Mouse (Mus musculus) megakaryocyte, adult 5-6 weeks (primary cell): ENCODE results near the gene Sema3f. TPM values are rescaled to one million over a fixed set of nuclear protein-coding genes. Genes with fewer than 3 reads are reported as not detected.
A peak's percentile ranks its signal among the peaks of the same experiment; 100 is the strongest.

Source experiments
- ATAC-seq: 2 replicates; pipeline ENCODE4 v1.8.0; 2016; ENCODE audit warnings: mild to moderate bottlenecking, inconsistent platforms; ENCODE audit not compliant: poor library complexity, severe bottlenecking
- total RNA-seq, 2 experiments: library from RNA; stranded (forward) in 1 of 2; stranded (reverse) in 1 of 2; fragments of 153-499, 151-499 nt in 1 of 2; fragments of 221-1000, 200-1000 nt in 1 of 2; gene quantifications; 2 replicates each; pipeline versions ENCODE4 v1.2.3 to v1.2.4; 2015 to 2017

Sema3f gene
- total RNA-seq, 2 experiments from 2014 or later = not detected

GRCm38 (mm10) chr9:107716951-107717350 is 6.7 kb upstream of the Sema3f start:
- no peak for ATAC-seq

DNA sequence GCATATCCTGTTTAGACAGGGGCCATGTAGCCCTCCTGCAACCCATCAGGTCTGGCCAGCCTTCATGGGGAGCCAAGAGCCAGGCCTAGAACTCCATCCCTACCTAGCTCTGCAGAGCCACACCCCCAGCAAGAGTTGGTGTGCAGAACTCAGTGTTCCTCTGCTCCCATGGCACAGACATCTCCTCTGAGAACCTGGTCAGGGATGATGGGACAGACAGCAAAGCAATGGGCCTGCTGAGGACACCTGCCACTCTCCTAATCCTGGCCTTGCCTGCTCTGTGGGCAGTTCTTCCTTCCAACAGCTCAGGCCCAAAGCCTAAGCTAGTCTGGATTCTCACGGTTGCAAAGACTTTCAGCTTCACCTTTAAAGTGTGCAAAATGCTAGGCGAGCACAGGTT is 5.4 kb upstream of the Sema3f start:
- ATAC-seq = no peak

DNA sequence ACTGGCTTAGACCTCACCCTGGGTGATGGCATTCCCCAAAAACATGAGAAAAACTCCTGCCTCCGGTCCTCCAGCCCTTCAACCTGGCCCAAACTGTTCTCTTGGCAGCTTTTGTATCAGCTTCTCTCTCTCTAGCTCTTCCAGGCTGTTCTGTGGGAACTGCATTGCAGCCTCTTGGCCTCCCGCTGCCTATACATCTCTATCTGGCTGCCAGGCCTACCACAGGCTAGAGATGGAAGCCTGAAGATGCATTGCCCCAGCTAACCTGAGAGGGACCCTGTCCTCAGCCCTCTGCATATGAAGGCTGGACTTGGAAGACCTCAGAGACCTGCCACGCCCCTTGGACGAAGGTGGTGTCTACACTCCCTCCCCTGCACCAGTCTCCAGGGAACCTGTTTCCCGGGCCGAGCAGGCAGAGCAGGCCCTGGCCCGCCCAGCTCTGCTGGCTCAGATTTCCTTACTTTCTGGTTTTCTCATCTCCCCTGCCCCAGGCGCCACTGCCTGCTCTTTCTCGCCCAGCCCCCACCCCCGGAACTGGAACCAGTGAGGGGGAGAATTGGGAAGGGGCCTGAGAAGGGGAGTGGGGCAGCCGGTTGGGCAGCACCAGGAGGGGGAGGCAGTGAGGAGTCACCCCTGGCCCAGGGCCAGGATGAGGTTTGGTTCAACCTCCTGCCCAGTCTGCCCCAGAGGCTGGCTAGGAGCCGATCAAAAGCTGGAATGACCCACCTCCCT is 4.1 kb upstream of the Sema3f start:
- ATAC-seq = no peak

GRCm38 (mm10) chr9:107709096-107709696 is 1.1 kb downstream of the Sema3f start:
- ATAC-seq = no peak

DNA sequence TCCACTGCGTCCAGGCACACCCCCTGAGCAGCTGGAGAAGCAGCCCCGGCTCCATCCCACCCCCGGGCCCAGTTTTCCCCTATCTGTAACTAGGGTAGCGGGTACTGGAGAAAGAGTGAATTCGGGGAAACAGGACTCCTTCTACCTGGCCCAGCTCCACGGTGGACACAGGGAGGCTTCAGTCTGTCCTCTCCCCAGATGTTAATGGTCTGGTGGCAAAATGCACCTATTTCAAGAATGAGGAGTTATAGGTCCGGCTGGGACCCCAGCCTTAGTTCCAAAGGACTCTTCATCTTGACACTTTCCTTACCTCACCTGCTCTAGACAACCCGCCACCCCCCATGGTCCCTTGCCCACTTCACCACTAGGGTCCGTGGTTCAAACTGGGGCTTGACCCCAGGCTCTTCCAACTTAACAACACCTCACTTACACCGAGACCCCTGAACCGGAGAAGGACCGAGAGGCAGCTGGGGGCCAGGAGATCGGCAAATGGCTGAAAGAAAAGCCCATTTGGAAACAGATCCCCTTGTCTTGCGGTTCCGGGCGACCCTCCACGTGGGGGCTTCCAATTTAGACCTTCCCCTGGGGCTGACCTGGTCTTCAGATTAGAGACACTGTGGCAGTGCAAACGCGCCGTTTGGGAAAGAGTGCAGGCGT is 1.7 kb downstream of the Sema3f start:
- ATAC-seq = no peak

- ATAC-seq = no peak
Measured at GRCm38 (mm10) chr9:107707701-107708438, 2.4 kb downstream of the Sema3f start.

DNA sequence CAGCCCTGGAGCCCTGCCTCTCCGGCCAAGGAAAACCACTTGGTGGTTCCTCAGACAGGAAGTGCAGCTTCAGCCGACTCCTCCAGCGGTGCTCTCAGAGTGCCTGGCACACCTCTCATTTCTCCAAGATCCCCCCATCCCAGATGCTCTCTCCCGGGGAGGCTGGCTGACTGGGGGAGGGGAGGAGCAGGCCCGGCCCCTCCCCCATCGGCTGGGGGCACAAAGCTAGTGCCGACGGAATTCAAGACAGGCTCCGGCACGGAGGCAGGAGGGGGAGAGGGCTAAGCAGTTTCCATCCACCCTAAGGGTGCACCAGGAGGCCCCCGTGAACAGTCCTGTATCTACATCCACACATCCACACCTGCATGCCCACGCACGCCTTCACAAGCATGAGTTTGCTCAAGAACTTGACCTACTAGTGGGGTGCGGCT is 3.5 kb downstream of the Sema3f start:
- ATAC-seq = no peak

- no peak for ATAC-seq
Measured at GRCm38 (mm10) chr9:107703337-107704122, 6.7 kb downstream of the Sema3f start.

GRCm38 (mm10) chr9:107702606-107703185 is 7.6 kb downstream of the Sema3f start:
- ATAC-seq = no peak

DNA sequence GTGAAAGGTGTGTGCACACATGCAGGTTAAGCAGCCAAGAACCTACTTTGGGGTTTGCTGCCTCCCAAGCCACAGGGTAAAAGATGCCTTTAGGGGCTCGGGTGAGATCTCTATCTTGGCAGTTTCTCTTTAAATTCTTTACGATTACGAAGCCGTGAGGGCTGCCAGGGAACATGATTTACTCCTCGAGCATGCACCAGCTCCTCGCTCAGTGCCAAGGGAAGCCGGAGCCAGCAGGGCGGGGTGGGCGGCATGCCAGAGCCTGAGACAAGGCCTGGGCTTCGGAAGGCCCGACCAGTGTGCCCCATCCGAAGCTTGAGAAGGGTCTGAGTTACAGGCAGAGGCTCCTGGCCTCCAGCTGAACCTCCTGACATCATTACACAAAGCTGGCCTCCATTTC is 8.7 kb downstream of the Sema3f start:
- ATAC-seq = no peak

DNA sequence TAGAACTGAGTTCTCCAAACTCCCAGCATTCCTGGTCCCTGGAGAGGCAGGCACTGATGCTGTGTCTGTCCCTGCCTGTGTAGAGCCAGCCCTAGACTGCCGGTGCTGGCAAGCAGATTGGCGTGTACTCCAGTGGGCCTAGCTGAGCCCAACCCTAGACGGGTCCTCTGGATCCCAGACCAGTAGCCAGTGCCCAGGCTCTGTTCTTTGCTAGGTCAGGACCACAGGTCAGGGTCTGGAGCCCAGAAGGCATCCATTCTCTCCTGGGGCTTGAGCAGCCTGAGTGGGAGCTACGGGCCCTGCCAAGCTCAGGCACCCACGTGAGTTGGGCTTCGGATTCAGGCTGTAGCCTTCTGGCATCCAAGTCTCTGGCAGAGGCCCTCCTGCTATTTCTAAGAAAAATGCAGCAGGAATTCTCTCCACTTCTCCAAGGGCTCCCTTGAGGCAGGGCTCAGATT is 10.1 kb downstream of the Sema3f start:
- no peak for ATAC-seq

- no peak for ATAC-seq
Measured at GRCm38 (mm10) chr9:107699376-107699980, 10.8 kb downstream of the Sema3f start.

- ATAC-seq = no peak
Measured at GRCm38 (mm10) chr9:107698611-107699190, 11.6 kb downstream of the Sema3f start.

GRCm38 (mm10) chr9:107697811-107698521 is 12.3 kb downstream of the Sema3f start:
- ATAC-seq = no peak

GRCm38 (mm10) chr9:107696845-107697610 is 13.2 kb downstream of the Sema3f start:
- ATAC-seq = no peak

DNA sequence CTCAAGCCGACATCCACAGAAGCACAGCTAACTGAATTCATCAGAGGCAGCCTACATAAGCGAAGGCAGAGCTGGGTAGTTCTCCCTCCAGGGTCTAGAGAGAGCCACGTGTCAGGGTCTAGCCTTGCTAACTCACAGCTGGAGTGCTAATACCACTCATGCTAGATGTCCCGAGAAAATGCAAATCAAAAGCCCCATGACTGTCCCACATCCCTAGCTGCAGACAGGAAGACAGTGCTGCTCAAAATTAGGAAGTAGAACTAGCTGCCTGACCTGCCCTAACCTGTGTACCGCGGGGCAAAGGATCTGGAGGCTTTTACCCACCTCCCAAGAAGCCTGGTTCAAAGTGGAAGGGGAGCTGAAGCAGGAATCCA is 14.2 kb downstream of the Sema3f start:
- ATAC-seq = 0 out of 2 replicates have a peak, but pooled peaks have one; percentile 35

DNA sequence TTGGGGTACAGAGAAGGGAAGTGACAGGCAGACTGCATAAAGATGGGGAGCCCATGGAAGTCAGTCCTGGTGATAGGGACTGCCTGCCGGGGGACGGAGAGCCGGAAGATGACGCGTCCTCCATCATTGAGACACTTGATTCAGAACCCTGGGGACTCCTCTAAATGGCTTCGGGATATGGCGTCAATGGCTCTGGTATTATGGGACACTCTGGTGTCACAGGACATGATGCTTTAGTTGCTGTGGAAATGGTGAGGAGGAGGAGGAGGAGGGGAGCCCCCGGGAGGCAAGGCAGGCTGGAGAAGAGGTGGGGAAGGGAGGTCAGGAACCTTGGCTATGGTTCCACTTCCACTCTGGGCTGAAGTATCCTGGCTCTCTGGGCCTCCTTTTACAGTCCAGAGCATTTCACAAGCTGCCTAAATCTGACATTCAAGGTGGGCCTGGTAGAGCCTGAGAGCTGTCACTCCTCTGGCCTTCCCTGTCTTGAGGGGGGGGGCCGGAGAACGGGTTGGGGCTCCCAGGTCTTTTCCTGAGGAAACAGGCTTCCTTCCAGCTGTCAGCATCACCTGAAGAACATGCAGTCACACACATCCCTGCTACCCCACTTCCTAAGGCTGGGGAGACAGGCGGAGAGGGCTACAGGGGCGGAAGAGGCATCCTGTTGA is 14.7 kb downstream of the Sema3f start:
- ATAC-seq = no peak
